ENCODE assay signal across 28 mouse cellular contexts in the genomic region with DNA sequence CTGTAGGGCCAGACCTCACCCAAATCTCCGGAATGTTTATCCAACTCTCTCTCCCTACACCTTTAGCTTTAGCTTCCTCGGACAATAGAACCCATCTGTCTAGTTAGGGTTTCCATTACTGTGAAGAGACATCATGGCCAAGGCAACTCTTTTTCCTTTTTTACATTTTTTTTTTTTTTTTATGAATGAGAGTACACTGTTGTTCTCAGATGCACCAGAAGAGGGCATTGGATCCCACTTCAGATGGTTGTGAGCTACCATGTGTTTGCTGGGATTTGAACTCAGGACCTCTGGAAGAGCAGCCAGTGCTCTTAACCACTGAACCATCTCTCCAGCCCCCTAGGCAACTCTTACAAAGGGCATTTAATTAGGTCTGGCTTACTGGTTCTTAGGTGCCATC. TPM values are rescaled to one million over a fixed set of nuclear protein-coding genes. Genes with fewer than 3 reads are reported as not detected.
DNase-seq lines count a peak whose midpoint lies in the region; ATAC-seq and TF ChIP-seq lines count a peak whose summit lies in the region.
"Had no signal": no experiment of that assay in that cellular context is flagged by ENCODE, and none has a peak within 500 bp of the region (broad histone marks: within the 10 kb centered on the region; RNA-seq: fewer than 3 reads in every experiment).

No protein-coding gene starts in this region.

- POLR2A ChIA-PET in Patski (lab: Charles Lee), result interaction anchor here (0.7 kb wide), 1 partner anchor 29 kb away, joined by 3 read pairs; no protein-coding TSS in a partner anchor

- H3K36me3 ChIP-seq in heart, adult 2 months (ENCODE audit: control insufficient read depth, insufficient read depth, low read length), result no peaks in the 10 kb centered on the region
- no peaks in the 10 kb centered on the region for H3K36me3 ChIP-seq in liver, adult 2 months (ENCODE audit: control insufficient read depth, insufficient read depth, low read length)
- no peaks in the 10 kb centered on the region for H3K36me3 ChIP-seq in liver, embryonic 12.5 days
- H3K36me3 ChIP-seq: embryonic facial prominence, embryonic 12.5 days; heart, embryonic 12.5 days; limb, embryonic 10.5 days; liver, embryonic 13.5 days; midbrain, embryonic 10.5 days had no signal

- no peak overlapping the region for H3K4me2 ChIP-seq in liver, embryonic 12.5 days
- H3K4me2 ChIP-seq: embryonic facial prominence, embryonic 12.5 days; forebrain, embryonic 13.5 days; heart, embryonic 12.5 days; liver, embryonic 13.5 days had no signal

- WGBS in heart, adult 2 months, result 63% methylated on average over 2 of the region's 2 CpGs
- WGBS in liver, adult 2 months, result 12% methylated on average over 2 of the region's 2 CpGs
- WGBS in liver, embryonic 12.5 days (ENCODE audit: insufficient replicate concordance), result 62% methylated on average over 2 of the region's 2 CpGs

- ATAC-seq in liver, embryonic 12.5 days, result no peak
- no peak for ATAC-seq in Patski
- ATAC-seq: forebrain, embryonic 13.5 days; inflammation-experienced regulatory T-cells, adult 6 months had no signal

- no peak for TF ChIP-seq POLR2A in heart, adult 2 months (IDR thresholded peaks at IDR 0.05; ENCODE audit: insufficient read depth, low read depth, low read length)
- no peak for TF ChIP-seq POLR2A in liver, adult 2 months (IDR thresholded peaks at IDR 0.05; ENCODE audit: extremely low read depth, insufficient read depth, low read length)

- no peak for TF ChIP-seq EP300 in heart, adult 2 months (IDR thresholded peaks at IDR 0.05; ENCODE audit: insufficient read depth, low read depth, low read length)

- H3K9me3 ChIP-seq in liver, embryonic 12.5 days (replicated peaks), result no peaks in the 10 kb centered on the region
- H3K9me3 ChIP-seq: embryonic facial prominence, embryonic 12.5 days; forebrain, embryonic 13.5 days; heart, embryonic 12.5 days; limb, embryonic 10.5 days; liver, embryonic 13.5 days; midbrain, embryonic 10.5 days had no signal

- H3K9ac ChIP-seq in heart, adult 2 months (ENCODE audit: low read depth, low read length), result no peak overlapping the region
- no peak overlapping the region for H3K9ac ChIP-seq in liver, adult 2 months (ENCODE audit: low read depth, low read length)
- no peak overlapping the region for H3K9ac ChIP-seq in liver, embryonic 12.5 days
- H3K9ac ChIP-seq: embryonic facial prominence, embryonic 12.5 days; forebrain, embryonic 13.5 days; heart, embryonic 12.5 days; liver, embryonic 13.5 days had no signal

- TF ChIP-seq CTCF in heart, adult 2 months (IDR thresholded peaks at IDR 0.05), result peak; percentile 29
- no peak for TF ChIP-seq CTCF in liver, adult 2 months (IDR thresholded peaks at IDR 0.05; ENCODE audit: low read depth, low read length)
- TF ChIP-seq CTCF in Patski (IDR thresholded peaks at IDR 0.05), result peak; percentile 36

- H3K4me3 ChIP-seq in heart, adult 2 months, result no peak overlapping the region
- no peak overlapping the region for H3K4me3 ChIP-seq in liver, adult 2 months (ENCODE audit: insufficient read depth, low read depth, low read length)
- H3K4me3 ChIP-seq in liver, embryonic 12.5 days, result no peak overlapping the region
- H3K4me3 ChIP-seq: embryonic facial prominence, embryonic 12.5 days; erythroblast, embryonic 14.5 days; forebrain, embryonic 13.5 days; heart, embryonic 12.5 days; limb, embryonic 10.5 days; liver, embryonic 13.5 days; midbrain, embryonic 10.5 days had no signal

- no peaks in the 10 kb centered on the region for H3K79me2 ChIP-seq in heart, adult 2 months (replicated peaks; ENCODE audit: control insufficient read depth, insufficient read depth, low read length)
- no peaks in the 10 kb centered on the region for H3K79me2 ChIP-seq in liver, adult 2 months (ENCODE audit: control insufficient read depth, insufficient read depth, low read length)

- H3K27me3 ChIP-seq in heart, adult 2 months (ENCODE audit: control insufficient read depth, insufficient read depth, low read length), result no peaks in the 10 kb centered on the region
- no peaks in the 10 kb centered on the region for H3K27me3 ChIP-seq in liver, adult 2 months (ENCODE audit: control insufficient read depth, insufficient read depth, low read length)
- H3K27me3 ChIP-seq in liver, embryonic 12.5 days (replicated peaks), result no peaks in the 10 kb centered on the region
- no peaks in the 10 kb centered on the region for H3K27me3 ChIP-seq in Patski
- H3K27me3 ChIP-seq: embryonic facial prominence, embryonic 12.5 days; heart, embryonic 12.5 days; liver, embryonic 13.5 days had no signal

- no peak for DNase-seq in heart, adult 2 months
- DNase-seq in heart, postnatal 14 days, result no peak
- no peak for DNase-seq in liver, adult 2 months (ENCODE audit: extremely low read depth, low read depth, low spot score)
- peak; percentile 29 for DNase-seq in 416B (ENCODE audit: low read depth)
- DNase-seq in Patski (ENCODE audit: low read depth, low spot score), result no peak
- no peak for DNase-seq in left cerebral cortex, adult 8-10 months (ENCODE audit: low spot score in 2 of 2)
- DNase-seq in adrenal gland, adult 2 months, result no peak
- DNase-seq: adrenal gland, postnatal 10 days; cerebellum, adult 2 months; cerebellum, postnatal 25 days; gastrocnemius, postnatal 14 days; heart, adult 11 months; heart, postnatal 10 days; kidney, adult 8-10 months; kidney, postnatal 14 days; liver, embryonic 13.5 days had no signal

- in situ Hi-C loops in Patski (cut with MboI; ENCODE audit: low pct_unique_long_range_greater_than_20kb), result no loop called here

- intact Hi-C loops in heart, adult 2 months (cut with DNase I), result loop anchor here (10.0 kb wide), 1 partner anchor 149 kb away; a partner anchor contains a TSS
- intact Hi-C loops in heart, postnatal 14 days (cut with DNase I), result loop anchor here (5.0 kb wide), 2 partner anchors 147 to 217 kb away; no protein-coding TSS in a partner anchor

- H3K4me1 ChIP-seq in heart, adult 2 months (ENCODE audit: control insufficient read depth, insufficient read depth, low read length), result peaks cover 4% of the 10 kb centered on the region
- peaks cover 18% of the 10 kb centered on the region for H3K4me1 ChIP-seq in liver, adult 2 months (ENCODE audit: control insufficient read depth, insufficient read depth, low read length)
- H3K4me1 ChIP-seq in liver, embryonic 12.5 days, result peaks cover 36% of the 10 kb centered on the region

- CTCF ChIA-PET in Patski (lab: Charles Lee), result interaction anchor here (0.9 kb wide), 1 partner anchor 142 kb away, joined by 3 read pairs; no protein-coding TSS in a partner anchor

- no peak overlapping the region for H3K27ac ChIP-seq in heart, adult 2 months
- peak overlapping the region; percentile 79 for H3K27ac ChIP-seq in liver, adult 2 months (replicated peaks; ENCODE audit: insufficient read depth, low read depth, low read length)
- no peak overlapping the region for H3K27ac ChIP-seq in liver, embryonic 12.5 days
- H3K27ac ChIP-seq: embryonic facial prominence, embryonic 12.5 days; forebrain, embryonic 13.5 days; limb, embryonic 10.5 days; liver, embryonic 13.5 days; midbrain, embryonic 10.5 days had no signal

RNA-seq across cellular contexts. Expression of a gene that starts 3.4 kb away (rescaled TPM):
- total RNA-seq in heart, adult 2 months (2021), result 10 to 100 TPM; 13.0 to 13.1 TPM
- polyA plus RNA-seq in heart, adult 2 months (2012; rRNA removed), result 31.2 and 32.3 TPM in 2 replicates
- total RNA-seq in heart, postnatal 14 days (2021), result 10 to 100 TPM; 12.8 to 20.4 TPM
- 18.7 and 21.1 TPM in 2 replicates for total RNA-seq in liver, adult 2 months (2014; rRNA removed)
- polyA plus RNA-seq in liver, adult 2 months (2012; rRNA removed), result 38.7 and 39.9 TPM in 2 replicates
- polyA plus RNA-seq in liver, embryonic 12.5 days (2016; fragmentation: Nextera tagmentation; extraction: Ambion mirVana), result 18.5 and 20.0 TPM in 2 replicates
- polyA plus RNA-seq in Patski (2021), result 52.3 TPM
- total RNA-seq in left cerebral cortex, adult 8-10 months (2022), result 10 to 100 TPM; 55.3 to 64.5 (median 57.5) TPM
- total RNA-seq in adrenal gland, adult 2 months (2021), result 100 to 1,000 TPM; 172 to 181 TPM
- polyA plus RNA-seq in adrenal gland, adult 2 months (2012; rRNA removed), result 118 and 132 TPM in 2 replicates

RNA-seq across cellular contexts. Expression of a gene that starts 29.9 kb away (rescaled TPM):
- total RNA-seq in heart, adult 2 months (2021), result 1 to 10 TPM; 2.1 to 2.7 TPM
- 1.7 and 3.0 TPM in 2 replicates for polyA plus RNA-seq in heart, adult 2 months (2012; rRNA removed)
- total RNA-seq in heart, postnatal 14 days (2021), result 1 to 10 TPM; 3.1 to 3.2 TPM
- 0.92 and 1.1 TPM in 2 replicates for total RNA-seq in liver, adult 2 months (2014; rRNA removed)
- polyA plus RNA-seq in liver, adult 2 months (2012; rRNA removed), result 0.78 and 1.1 TPM in 2 replicates
- polyA plus RNA-seq in liver, embryonic 12.5 days (2016; fragmentation: Nextera tagmentation; extraction: Ambion mirVana), result 2.8 and 3.0 TPM in 2 replicates
- 13.7 TPM for polyA plus RNA-seq in Patski (2021)
- total RNA-seq in left cerebral cortex, adult 8-10 months (2022), result 10 to 100 TPM; 29.1 to 31.5 (median 31.2) TPM
- total RNA-seq in adrenal gland, adult 2 months (2021), result 1 to 10 TPM; 5.6 to 5.8 TPM
- polyA plus RNA-seq in adrenal gland, adult 2 months (2012; rRNA removed), result 4.2 and 4.3 TPM in 2 replicates

RNA-seq across cellular contexts. Expression of a gene that starts 40.6 kb away (rescaled TPM):
- 10 to 100 TPM; 38.9 to 43.7 TPM for total RNA-seq in heart, adult 2 months (2021)
- 24.4 and 45.6 TPM in 2 replicates for polyA plus RNA-seq in heart, adult 2 months (2012; rRNA removed)
- total RNA-seq in heart, postnatal 14 days (2021), result 10 to 100 TPM; 53.6 to 58.2 TPM
- total RNA-seq in liver, adult 2 months (2014; rRNA removed), result 14.5 and 22.3 TPM in 2 replicates
- polyA plus RNA-seq in liver, adult 2 months (2012; rRNA removed), result 23.2 and 25.2 TPM in 2 replicates
- polyA plus RNA-seq in liver, embryonic 12.5 days (2016; fragmentation: Nextera tagmentation; extraction: Ambion mirVana), result 56.5 and 59.7 TPM in 2 replicates
- 78.4 TPM for polyA plus RNA-seq in Patski (2021)
- total RNA-seq in left cerebral cortex, adult 8-10 months (2022), result 10 to 100 TPM; 47.1 to 69.7 (median 54.5) TPM
- 100 to 1,000 TPM; 116 to 132 TPM for total RNA-seq in adrenal gland, adult 2 months (2021)
- polyA plus RNA-seq in adrenal gland, adult 2 months (2012; rRNA removed), result 55.2 and 65.0 TPM in 2 replicates

RNA-seq across cellular contexts. Expression of a gene that starts 43.5 kb away (rescaled TPM):
- total RNA-seq in heart, adult 2 months (2021), result not detected
- not detected in 2 replicates for polyA plus RNA-seq in heart, adult 2 months (2012; rRNA removed)
- not detected for total RNA-seq in heart, postnatal 14 days (2021)
- total RNA-seq in liver, adult 2 months (2014; rRNA removed), result not detected in 2 replicates
- not detected in 2 replicates for polyA plus RNA-seq in liver, adult 2 months (2012; rRNA removed)
- 0.06 and 0.08 TPM in 2 replicates for polyA plus RNA-seq in liver, embryonic 12.5 days (2016; fragmentation: Nextera tagmentation; extraction: Ambion mirVana)
- polyA plus RNA-seq in Patski (2021), result 0.55 TPM
- total RNA-seq in left cerebral cortex, adult 8-10 months (2022), result under 1 TPM in 1 of 4 experiments, not detected in 3; 0.15 TPM
- not detected for total RNA-seq in adrenal gland, adult 2 months (2021)
- 0.06 and 0.19 TPM in 2 replicates for polyA plus RNA-seq in adrenal gland, adult 2 months (2012; rRNA removed)
- total RNA-seq: ES-E14; gastrocnemius, postnatal 14 days; heart, postnatal 10 days; neutrophil, adult 5-6 weeks had no signal
- polyA plus RNA-seq: cerebellum, adult 2 months; erythroblast, embryonic 14.5 days; forebrain, embryonic 13.5 days; heart, embryonic 12.5 days; hindbrain, embryonic 11.5 days; liver, embryonic 13.5 days; urinary bladder, adult 2 months had no signal

Comparison
In these comparisons a context has a peak if more than half of its experiments do, and no peak if none do; other contexts are left out.
1. RNA of a gene that starts 29.9 kb away (total RNA-seq): 29.1 to 31.5 TPM in left cerebral cortex, adult 8-10 months; 5.6 to 5.8 TPM in adrenal gland, adult 2 months, 3.1 to 3.2 TPM in heart, postnatal 14 days, 2.1 to 2.7 TPM in heart, adult 2 months and 0.92 to 1.1 TPM in liver, adult 2 months; every median in the first group is over 4 times any median in the second.